Mouse (Mus musculus): ENCODE measurements at regions not wholly inside any gene's neighbourhood (a gene's known extent, or its start where the extent isn't known, plus 50 kb on each side); places are given as distances from the start of the nearest gene placed in this dataset.

- TF ChIP-seq CTCF (IDR thresholded peaks at IDR 0.05; ENCODE audit: low read depth) = no peak
- no peak for TF ChIP-seq EP300 (IDR thresholded peaks at IDR 0.05; ENCODE audit: low read depth)
Observed at GRCm38 (mm10) chr12:12578278-12578677, 316.3 kb downstream of the Fam49a start.

Measured in liver, postnatal 0 days (tissue).